Mouse (Mus musculus) heart, adult 9 months (tissue): ENCODE results near the gene Zfp663.

ENCODE experiments used
- DNase-seq, 2 experiments: peaks; one replicate each; pipeline ENCODE4 v3.0.0; 2022; ENCODE audit warnings: low spot score in 2 of 2

Zfp663 gene

GRCm38 (mm10) chr2:165368496-165368895 is at the start of gene Zfp663:
Gene Zfp663 (minus strand): TSS chr2:165368729.
- DNase-seq: no peak

- DNase-seq: no peak
These were observed 48.8 kb upstream of the Zfp663 start for GRCm38 (mm10) chr2:165417291-165417690.

- DNase-seq: no peak
These were observed 47.3 kb upstream of the Zfp663 start for GRCm38 (mm10) chr2:165415795-165416194.

- no peak for DNase-seq
These were observed 46.7 kb upstream of the Zfp663 start for GRCm38 (mm10) chr2:165415141-165415721.

- DNase-seq: no peak
These were observed 45.8 kb upstream of the Zfp663 start for GRCm38 (mm10) chr2:165414321-165414720.

- no peak for DNase-seq
These were observed 45.4 kb upstream of the Zfp663 start for GRCm38 (mm10) chr2:165413884-165414283.

GRCm38 (mm10) chr2:165407700-165408301 is 39.3 kb upstream of the Zfp663 start:
- peak; percentile 38 to 71 for DNase-seq

- peak in 1 of 2 experiments; percentile 24 for DNase-seq
These were observed 36.8 kb upstream of the Zfp663 start for GRCm38 (mm10) chr2:165405351-165405750.

GRCm38 (mm10) chr2:165404951-165405350 is 36.4 kb upstream of the Zfp663 start:
- DNase-seq: peak in 1 of 2 experiments; percentile 37

- no peak for DNase-seq
These were observed 29.7 kb upstream of the Zfp663 start for GRCm38 (mm10) chr2:165398164-165398785.

- DNase-seq: no peak
These were observed 29.1 kb upstream of the Zfp663 start for GRCm38 (mm10) chr2:165397502-165398163.

- peak; percentile 51 to 57 for DNase-seq
These were observed 28.4 kb upstream of the Zfp663 start for GRCm38 (mm10) chr2:165396831-165397501.

- no peak for DNase-seq
These were observed 23.6 kb upstream of the Zfp663 start for GRCm38 (mm10) chr2:165392156-165392555.

- peak in 1 of 2 experiments; percentile 41 for DNase-seq
These were observed 23.0 kb upstream of the Zfp663 start for GRCm38 (mm10) chr2:165391561-165391960.

- no peak for DNase-seq
These were observed 20.9 kb upstream of the Zfp663 start for GRCm38 (mm10) chr2:165389299-165389952.

- DNase-seq: peak; percentile 90 to 95
These were observed 19.4 kb upstream of the Zfp663 start, which contains the start of gene Zfp334 for GRCm38 (mm10) chr2:165387844-165388495. Gene Zfp334 (minus strand): TSS chr2:165388259.

GRCm38 (mm10) chr2:165387370-165387769 is 18.8 kb upstream of the Zfp663 start:
- no peak for DNase-seq

- no peak for DNase-seq
These were observed 11.5 kb upstream of the Zfp663 start for GRCm38 (mm10) chr2:165380050-165380449.

GRCm38 (mm10) chr2:165376001-165376400 is 7.5 kb upstream of the Zfp663 start:
- no peak for DNase-seq

- DNase-seq: no peak
These were observed 6.9 kb upstream of the Zfp663 start for GRCm38 (mm10) chr2:165375478-165375877.

- DNase-seq: no peak
These were observed 2.5 kb upstream of the Zfp663 start for GRCm38 (mm10) chr2:165371066-165371465.
